Mouse (Mus musculus) stomach, embryonic 14.5 days (tissue): ENCODE measurements around the gene Hoxa9. TPM values are rescaled to one million over a fixed set of nuclear protein-coding genes. Genes with fewer than 3 reads are reported as not detected.

Experiments
- ATAC-seq: fragments of 200-750 bp; cut with Nextera tagmentation; 2 replicates; pipeline ENCODE4 v1.8.0; 2017; ENCODE audit warnings: low read depth, moderate TSS enrichment; ENCODE audit not compliant: insufficient number of reproducible peaks, insufficient read depth, low FRiP score
- H3K27ac ChIP-seq: fragments of 300-500 bp; sonication (generic); 2 replicates; pipeline ENCODE4 v1.5.1; 2014; ENCODE audit warnings: mild to moderate bottlenecking, low read length, moderate library complexity, mixed read lengths
- H3K27me3 ChIP-seq: fragments of 300-500 bp; sonication (generic); 2 replicates; pipeline ENCODE4 v1.6.1; 2014; ENCODE audit warnings: low read length, control low read depth, mixed read lengths; ENCODE audit not compliant: control insufficient read depth, insufficient read depth
- H3K36me3 ChIP-seq: fragments of 300-500 bp; sonication (generic); 2 replicates; pipeline ENCODE4 v1.6.1; 2014; ENCODE audit warnings: mild to moderate bottlenecking, control low read depth, low read length, moderate library complexity, mixed read lengths; ENCODE audit not compliant: control insufficient read depth, insufficient read depth
- H3K4me1 ChIP-seq: fragments of 300-500 bp; sonication (generic); 2 replicates; pipeline ENCODE4 v1.6.1; 2014; ENCODE audit warnings: low read length, control low read depth, mixed read lengths; ENCODE audit not compliant: control insufficient read depth, insufficient read depth
- H3K4me2 ChIP-seq: fragments of 300-500 bp; sonication (generic); replicated peaks from 2 replicates; pipeline ENCODE4 v1.6.1; 2014; ENCODE audit warnings: low read depth, low read length, control low read depth
- H3K4me3 ChIP-seq: fragments of 300-500 bp; sonication (generic); 2 replicates; pipeline ENCODE4 v1.5.1; 2014; ENCODE audit warnings: low read depth, low read length, control low read depth
- H3K9ac ChIP-seq: fragments of 300-500 bp; sonication (generic); replicated peaks from 2 replicates; pipeline ENCODE4 v1.6.1; 2014; ENCODE audit warnings: low read depth, mild to moderate bottlenecking, control low read depth, low read length, moderate library complexity, mixed read lengths
- H3K9me3 ChIP-seq: fragments of 300-500 bp; sonication (generic); 2 replicates; pipeline ENCODE4 v1.6.1; 2016; ENCODE audit warnings: low read depth, low read length, control low read depth; ENCODE audit not compliant: control insufficient read depth
- WGBS: fragments of 180-500 bp; shearing (Covaris S2); extraction: QIAGEN DNeasy Blood & Tissue Kit; methylation state at CpG from one replicate; pipeline ENCODE4 v1.1.7; 2014; 5-methylcytosine and 5-hydroxymethylcytosine counted together
- polyA plus RNA-seq: library from polyadenylated mRNA; unstranded; fragments of >200 nt; fragmentation: Nextera tagmentation; extraction: Ambion mirVana; gene quantifications from 2 replicates; pipeline ENCODE4 v1.2.1, GENCODE M21; 2014

The Hoxa9 gene
- polyA plus RNA-seq, 1 experiment from 2014 or later, result 1.5 TPM

GRCm38 (mm10) chr6:52183311-52184080 lies 47.4 kb downstream of the Hoxa9 start:
- 20% methylated on average over 10 of the region's 10 CpGs for WGBS
- H3K9ac ChIP-seq, result no peak overlapping the region; the same call in 1 of the 2 replicates
- ATAC-seq, result no peak

GRCm38 (mm10) chr6:52182793-52183192 lies 48.1 kb downstream of the Hoxa9 start:
- H3K27ac ChIP-seq, result peak overlapping the region; percentile 98

More at GRCm38 (mm10) chr6:52183311-52184080, 47.4 kb downstream of the Hoxa9 start:
- peak overlapping the region; percentile 98 for H3K27ac ChIP-seq
- peaks cover 5% of the 10 kb centered on the region; the same call in 1 of the 2 replicates for H3K36me3 ChIP-seq
- H3K27me3 ChIP-seq, result no peaks in the 10 kb centered on the region
- H3K4me2 ChIP-seq, result peak overlapping the region; percentile 24
- H3K4me1 ChIP-seq, result peaks cover 75% of the 10 kb centered on the region
- H3K4me3 ChIP-seq, result no peak overlapping the region
- no peaks in the 10 kb centered on the region for H3K9me3 ChIP-seq

GRCm38 (mm10) chr6:52182030-52182429 lies 48.9 kb downstream of the Hoxa9 start:
- Histone ChIP-seq H3K27me3 (no peaks in the 10 kb centered on the region), H3K4me1 (peaks cover 63% of the 10 kb centered on the region), H3K36me3 (peaks cover 5% of the 10 kb centered on the region; the same call in 1 of the 2 replicates), H3K9ac (no peak overlapping the region), H3K4me3 (no peak overlapping the region), H3K9me3 (no peaks in the 10 kb centered on the region), H3K27ac (peak overlapping the region; percentile 98), H3K4me2 (no peak overlapping the region)
- no peak for ATAC-seq
- WGBS, result 38% methylated on average over 2 of the region's 2 CpGs

More at GRCm38 (mm10) chr6:52182793-52183192, 48.1 kb downstream of the Hoxa9 start:
- H3K4me2 ChIP-seq, result peak overlapping the region; percentile 8; the same call in 1 of the 2 replicates
- H3K27me3 ChIP-seq, result no peaks in the 10 kb centered on the region
- WGBS, result 69% methylated on average over 1 of the region's 1 CpGs
- H3K36me3 ChIP-seq, result peaks cover 5% of the 10 kb centered on the region; the same call in 1 of the 2 replicates
- peaks cover 71% of the 10 kb centered on the region for H3K4me1 ChIP-seq
- no peaks in the 10 kb centered on the region for H3K9me3 ChIP-seq
- no peak overlapping the region for H3K4me3 ChIP-seq
- ATAC-seq, result no peak
- H3K9ac ChIP-seq, result no peak overlapping the region

- peaks cover 53% of the 10 kb centered on the region for H3K4me1 ChIP-seq
- 26% methylated on average over 3 of the region's 3 CpGs for WGBS
- H3K9ac ChIP-seq, result peak overlapping the region; percentile 79
- no peak for ATAC-seq
- no peaks in the 10 kb centered on the region for H3K9me3 ChIP-seq
- peaks cover 3% of the 10 kb centered on the region; the same call in 1 of the 2 replicates for H3K36me3 ChIP-seq
- no peaks in the 10 kb centered on the region for H3K27me3 ChIP-seq
- peak overlapping the region; percentile 61 for H3K4me2 ChIP-seq
- H3K4me3 ChIP-seq, result peak overlapping the region; percentile 63
- H3K27ac ChIP-seq, result peak overlapping the region; percentile 98
Measured at GRCm38 (mm10) chr6:52180726-52181125, 50.2 kb downstream of the Hoxa9 start.

GRCm38 (mm10) chr6:52180213-52180710 lies 50.6 kb downstream of the Hoxa9 start:
- peaks cover 49% of the 10 kb centered on the region for H3K4me1 ChIP-seq
- WGBS, result 12% methylated on average over 11 of the region's 11 CpGs
- peak overlapping the region; percentile 63 for H3K4me3 ChIP-seq
- peak overlapping the region; percentile 79 for H3K9ac ChIP-seq
- peak overlapping the region; percentile 61 for H3K4me2 ChIP-seq
- H3K27me3 ChIP-seq, result no peaks in the 10 kb centered on the region
- no peaks in the 10 kb centered on the region for H3K9me3 ChIP-seq
- peak overlapping the region; percentile 98 for H3K27ac ChIP-seq
- H3K36me3 ChIP-seq, result peaks cover 3% of the 10 kb centered on the region; the same call in 1 of the 2 replicates
- ATAC-seq, result no peak

- H3K9ac ChIP-seq, result peak overlapping the region; percentile 79
- H3K4me2 ChIP-seq, result peak overlapping the region; percentile 61
- peak overlapping the region; percentile 98 for H3K27ac ChIP-seq
- H3K27me3 ChIP-seq, result no peaks in the 10 kb centered on the region
- ATAC-seq, result no peak
- H3K36me3 ChIP-seq, result peaks cover 3% of the 10 kb centered on the region; the same call in 1 of the 2 replicates
- H3K4me3 ChIP-seq, result peak overlapping the region; percentile 63
- H3K9me3 ChIP-seq, result no peaks in the 10 kb centered on the region
- peaks cover 43% of the 10 kb centered on the region for H3K4me1 ChIP-seq
- 5% methylated on average over 10 of the region's 10 CpGs for WGBS
Measured at GRCm38 (mm10) chr6:52179690-52180089, 51.2 kb downstream of the Hoxa9 start.

- peak overlapping the region; percentile 98 for H3K27ac ChIP-seq
- ATAC-seq, result no peak
- peak overlapping the region; percentile 63 for H3K4me3 ChIP-seq
- peaks cover 37% of the 10 kb centered on the region for H3K4me1 ChIP-seq
- H3K9me3 ChIP-seq, result no peaks in the 10 kb centered on the region
- H3K36me3 ChIP-seq, result peaks cover 3% of the 10 kb centered on the region; the same call in 1 of the 2 replicates
- peak overlapping the region; percentile 79 for H3K9ac ChIP-seq
- H3K27me3 ChIP-seq, result no peaks in the 10 kb centered on the region
- H3K4me2 ChIP-seq, result peak overlapping the region; percentile 61
- WGBS, result 12% methylated on average over 4 of the region's 4 CpGs
Measured at GRCm38 (mm10) chr6:52178918-52179665, 51.8 kb downstream of the Hoxa9 start.

- Histone ChIP-seq H3K4me3 (peak overlapping the region; percentile 63), H3K9me3 (no peaks in the 10 kb centered on the region), H3K36me3 (no peaks in the 10 kb centered on the region), H3K27ac (peak overlapping the region; percentile 98), H3K4me1 (peaks cover 24% of the 10 kb centered on the region), H3K27me3 (no peaks in the 10 kb centered on the region), H3K9ac (peak overlapping the region; percentile 79), H3K4me2 (peak overlapping the region; percentile 61)
- WGBS, result 10% methylated on average over 9 of the region's 9 CpGs
- no peak for ATAC-seq
Measured at GRCm38 (mm10) chr6:52177806-52178205, 53.1 kb downstream of the Hoxa9 start.
